ENCODE assay signal across 15 mouse cellular contexts in genomic region chr11:83728757-83729432, GRCm38 (mm10). TPM values are rescaled to one million over a fixed set of nuclear protein-coding genes. Genes with fewer than 3 reads are reported as not detected.
DNase-seq lines count a peak whose midpoint lies in the region; ATAC-seq and TF ChIP-seq lines count a peak whose summit lies in the region.
"Had no signal": no experiment of that assay in that cellular context is flagged by ENCODE, and none has a peak within 500 bp of the region (broad histone marks: within the 10 kb centered on the region; RNA-seq: fewer than 3 reads in every experiment).

No protein-coding gene starts in this region.

- H3K4me2 ChIP-seq in forebrain, postnatal 0 days (ENCODE audit: low read depth): no peak overlapping the region
- no peak overlapping the region for H3K4me2 ChIP-seq in forebrain, embryonic 15.5 days (replicated peaks)
- no peak overlapping the region for H3K4me2 ChIP-seq in lung, postnatal 0 days (replicated peaks; ENCODE audit: low read depth, low read length)
- H3K4me2 ChIP-seq: embryonic facial prominence, embryonic 15.5 days had no signal

- no peak overlapping the region for H3K4me3 ChIP-seq in forebrain, postnatal 0 days (ENCODE audit: low read depth, low read length)
- H3K4me3 ChIP-seq in forebrain, embryonic 15.5 days: no peak overlapping the region
- H3K4me3 ChIP-seq in lung, postnatal 0 days (ENCODE audit: low read depth, low read length): no peak overlapping the region
- H3K4me3 ChIP-seq: embryonic facial prominence, embryonic 15.5 days had no signal

- DNase-seq in forebrain, postnatal 0 days: peak; percentile 4
- no peak for DNase-seq in lung, postnatal 0 days (ENCODE audit: low spot score)
- no peak for DNase-seq in lung, postnatal 25 days (ENCODE audit: low spot score)
- DNase-seq in Patski (ENCODE audit: low read depth, low spot score): no peak
- peak; percentile 9 for DNase-seq in retina, embryonic 14.5 days (ENCODE audit: low spot score)
- no peak for DNase-seq in cerebellum, adult 18-20 months
- DNase-seq: heart, postnatal 10 days; kidney, adult 9 months had no signal

- H3K27ac ChIP-seq in forebrain, postnatal 0 days (ENCODE audit: low read depth, low read length): no peak overlapping the region
- H3K27ac ChIP-seq in forebrain, embryonic 15.5 days (replicated peaks): no peak overlapping the region
- no peak overlapping the region for H3K27ac ChIP-seq in lung, postnatal 0 days (ENCODE audit: low read length)
- H3K27ac ChIP-seq: embryonic facial prominence, embryonic 15.5 days; macrophage had no signal

- no peaks in the 10 kb centered on the region for H3K4me1 ChIP-seq in forebrain, postnatal 0 days (ENCODE audit: insufficient read depth)
- no peaks in the 10 kb centered on the region for H3K4me1 ChIP-seq in forebrain, embryonic 15.5 days
- H3K4me1 ChIP-seq in lung, postnatal 0 days (ENCODE audit: insufficient read depth, low read depth, low read length): no peaks in the 10 kb centered on the region
- H3K4me1 ChIP-seq: embryonic facial prominence, embryonic 15.5 days had no signal

- ATAC-seq in forebrain, postnatal 0 days: no peak
- no peak for ATAC-seq in forebrain, embryonic 15.5 days (replicated peaks)
- no peak for ATAC-seq in lung, postnatal 0 days
- ATAC-seq in Patski: peak; percentile 96
- no peak for ATAC-seq in cerebellum, adult (ENCODE audit: insufficient number of reproducible peaks, low FRiP score, low TSS enrichment)

- 69% methylated on average over 3 of the region's 3 CpGs for WGBS in forebrain, postnatal 0 days
- 78% methylated on average over 3 of the region's 3 CpGs for WGBS in forebrain, embryonic 15.5 days
- 54% methylated on average over 3 of the region's 3 CpGs for WGBS in lung, postnatal 0 days

- no peaks in the 10 kb centered on the region for H3K9me3 ChIP-seq in forebrain, postnatal 0 days (ENCODE audit: low read length)
- H3K9me3 ChIP-seq in forebrain, embryonic 15.5 days: no peaks in the 10 kb centered on the region
- no peaks in the 10 kb centered on the region for H3K9me3 ChIP-seq in lung, postnatal 0 days (ENCODE audit: low read length)
- H3K9me3 ChIP-seq: embryonic facial prominence, embryonic 15.5 days had no signal

- H3K36me3 ChIP-seq in forebrain, postnatal 0 days (ENCODE audit: insufficient read depth): no peaks in the 10 kb centered on the region
- no peaks in the 10 kb centered on the region for H3K36me3 ChIP-seq in forebrain, embryonic 15.5 days
- no peaks in the 10 kb centered on the region for H3K36me3 ChIP-seq in lung, postnatal 0 days (ENCODE audit: insufficient read depth, low read length)
- H3K36me3 ChIP-seq: embryonic facial prominence, embryonic 15.5 days had no signal

- in situ Hi-C loops in Patski (cut with MboI; ENCODE audit: low pct_unique_long_range_greater_than_20kb): no loop called here

- TF ChIP-seq CTCF in forebrain, postnatal 0 days (IDR thresholded peaks at IDR 0.05; ENCODE audit: low read depth): peak; percentile 53
- peak; percentile 54 for TF ChIP-seq CTCF in lung, postnatal 0 days (IDR thresholded peaks at IDR 0.05)
- peak; percentile 82 for TF ChIP-seq CTCF in Patski (IDR thresholded peaks at IDR 0.05)

- POLR2A ChIA-PET in Patski (lab: Charles Lee): interaction anchor here (0.9 kb wide), 1 partner anchor 127 kb away, joined by 4 read pairs; no protein-coding TSS in a partner anchor

- H3K27me3 ChIP-seq in forebrain, postnatal 0 days (ENCODE audit: insufficient read depth, low read length): no peaks in the 10 kb centered on the region
- no peaks in the 10 kb centered on the region for H3K27me3 ChIP-seq in forebrain, embryonic 15.5 days
- no peaks in the 10 kb centered on the region; the same call in 1 of the 2 replicates for H3K27me3 ChIP-seq in lung, postnatal 0 days (replicated peaks; ENCODE audit: insufficient read depth, low read length)
- H3K27me3 ChIP-seq in Patski: no peaks in the 10 kb centered on the region
- H3K27me3 ChIP-seq: embryonic facial prominence, embryonic 15.5 days had no signal

- CTCF ChIA-PET in Patski (lab: Charles Lee): interaction anchor here (0.7 to 1.6 kb wide), 6 partner anchors 14 to 172 kb away, joined by 3 to 5 read pairs (median 4); no protein-coding TSS in a partner anchor

- no peak overlapping the region for H3K9ac ChIP-seq in forebrain, postnatal 0 days
- H3K9ac ChIP-seq in forebrain, embryonic 15.5 days (replicated peaks): no peak overlapping the region
- H3K9ac ChIP-seq in lung, postnatal 0 days (replicated peaks; ENCODE audit: low read depth): no peak overlapping the region
- H3K9ac ChIP-seq: embryonic facial prominence, embryonic 15.5 days had no signal

- TF ChIP-seq EP300 in lung, postnatal 0 days (IDR thresholded peaks at IDR 0.05): no peak

RNA-seq across cellular contexts. Expression of gene Wfdc21, which starts 17.8 kb away (rescaled TPM):
- total RNA-seq in forebrain, postnatal 0 days (2014; rRNA removed): not detected in 2 replicates
- 0.89 TPM in 1 of 2 replicates, not detected in the other for polyA plus RNA-seq in forebrain, postnatal 0 days (2015; fragmentation: Nextera tagmentation; extraction: Ambion mirVana)
- polyA plus RNA-seq in forebrain, embryonic 15.5 days (2015; fragmentation: Nextera tagmentation; extraction: Ambion mirVana): not detected in 2 replicates
- 13.8 and 16.6 TPM in 2 replicates for polyA plus RNA-seq in lung, postnatal 0 days (2015; fragmentation: Nextera tagmentation; extraction: Ambion mirVana)
- not detected for polyA plus RNA-seq in Patski (2021)
- total RNA-seq: heart, postnatal 10 days; left cerebral cortex, postnatal 14 days had no signal
- polyA plus RNA-seq: neural tube, embryonic 14.5 days had no signal

RNA-seq across cellular contexts. Expression of gene Wfdc18, which starts 20.1 kb away (rescaled TPM):
- total RNA-seq in forebrain, postnatal 0 days (2014; rRNA removed): not detected in 2 replicates
- 1.2 and 2.4 TPM in 2 replicates for polyA plus RNA-seq in forebrain, postnatal 0 days (2015; fragmentation: Nextera tagmentation; extraction: Ambion mirVana)
- polyA plus RNA-seq in forebrain, embryonic 15.5 days (2015; fragmentation: Nextera tagmentation; extraction: Ambion mirVana): not detected in 2 replicates
- polyA plus RNA-seq in lung, postnatal 0 days (2015; fragmentation: Nextera tagmentation; extraction: Ambion mirVana): 11.4 TPM in 1 of 2 replicates, not detected in the other
- not detected for polyA plus RNA-seq in Patski (2021)
- total RNA-seq: gastrocnemius, adult 8-10 months had no signal
- polyA plus RNA-seq: neural tube, embryonic 14.5 days had no signal

RNA-seq across cellular contexts. Expression of gene Heatr6, which starts 24.6 kb away (rescaled TPM):
- 27.6 and 29.5 TPM in 2 replicates for total RNA-seq in forebrain, postnatal 0 days (2014; rRNA removed)
- 14.0 and 22.2 TPM in 2 replicates for polyA plus RNA-seq in forebrain, postnatal 0 days (2015; fragmentation: Nextera tagmentation; extraction: Ambion mirVana)
- polyA plus RNA-seq in forebrain, embryonic 15.5 days (2015; fragmentation: Nextera tagmentation; extraction: Ambion mirVana): 42.4 TPM in 2 replicates
- polyA plus RNA-seq in lung, postnatal 0 days (2015; fragmentation: Nextera tagmentation; extraction: Ambion mirVana): 11.8 and 13.7 TPM in 2 replicates
- 17.6 TPM for polyA plus RNA-seq in Patski (2021)

RNA-seq across cellular contexts. Expression of gene Wfdc17, which starts 25.1 kb away (rescaled TPM):
- total RNA-seq in forebrain, postnatal 0 days (2014; rRNA removed): not detected in 2 replicates
- polyA plus RNA-seq in forebrain, postnatal 0 days (2015; fragmentation: Nextera tagmentation; extraction: Ambion mirVana): 0.69 TPM in 1 of 2 replicates, not detected in the other
- not detected in 2 replicates for polyA plus RNA-seq in forebrain, embryonic 15.5 days (2015; fragmentation: Nextera tagmentation; extraction: Ambion mirVana)
- polyA plus RNA-seq in lung, postnatal 0 days (2015; fragmentation: Nextera tagmentation; extraction: Ambion mirVana): 27.1 and 33.5 TPM in 2 replicates
- not detected for polyA plus RNA-seq in Patski (2021)
- total RNA-seq: left cerebral cortex, postnatal 14 days had no signal
- polyA plus RNA-seq: neural tube, embryonic 14.5 days had no signal

Comparison
In these comparisons a context has a peak if more than half of its experiments do, and no peak if none do; other contexts are left out.
1. DNase-seq: peak in forebrain, postnatal 0 days (single experiment) and retina, embryonic 14.5 days (single experiment); none in lung, postnatal 0 days (single experiment), lung, postnatal 25 days (single experiment), Patski (single experiment) and cerebellum, adult 18-20 months (0 of 2).
2. Peak in every context shown above with its lines, with median percentiles within 50 percentile points of each other: CTCF ChIP-seq.